Mouse (Mus musculus) megakaryocyte, adult 5-6 weeks (primary cell): Measurements from ENCODE around the gene AC134908.4. TPM values are rescaled to one million over a fixed set of nuclear protein-coding genes. Genes with fewer than 3 reads are reported as not detected.
"Not testable (repeated sequence)": the region's sequence is repeated elsewhere in the genome, so short reads cannot be mapped to it uniquely, and the experiment has no call there.

ENCODE experiments used
- ATAC-seq: 2 replicates; pipeline ENCODE4 v1.8.0; 2016; ENCODE audit warnings: mild to moderate bottlenecking, inconsistent platforms; ENCODE audit not compliant: poor library complexity, severe bottlenecking
- total RNA-seq, 2 experiments: library from RNA; stranded (forward) in 1 of 2; stranded (reverse) in 1 of 2; fragments of 153-499, 151-499 nt in 1 of 2; fragments of 221-1000, 200-1000 nt in 1 of 2; gene quantifications; 2 replicates each; pipeline versions ENCODE4 v1.2.3 to v1.2.4; 2015 to 2017

The AC134908.4 gene
- total RNA-seq, 2 experiments from 2014 or later: 0.69 TPM; not detected in 1

DNA sequence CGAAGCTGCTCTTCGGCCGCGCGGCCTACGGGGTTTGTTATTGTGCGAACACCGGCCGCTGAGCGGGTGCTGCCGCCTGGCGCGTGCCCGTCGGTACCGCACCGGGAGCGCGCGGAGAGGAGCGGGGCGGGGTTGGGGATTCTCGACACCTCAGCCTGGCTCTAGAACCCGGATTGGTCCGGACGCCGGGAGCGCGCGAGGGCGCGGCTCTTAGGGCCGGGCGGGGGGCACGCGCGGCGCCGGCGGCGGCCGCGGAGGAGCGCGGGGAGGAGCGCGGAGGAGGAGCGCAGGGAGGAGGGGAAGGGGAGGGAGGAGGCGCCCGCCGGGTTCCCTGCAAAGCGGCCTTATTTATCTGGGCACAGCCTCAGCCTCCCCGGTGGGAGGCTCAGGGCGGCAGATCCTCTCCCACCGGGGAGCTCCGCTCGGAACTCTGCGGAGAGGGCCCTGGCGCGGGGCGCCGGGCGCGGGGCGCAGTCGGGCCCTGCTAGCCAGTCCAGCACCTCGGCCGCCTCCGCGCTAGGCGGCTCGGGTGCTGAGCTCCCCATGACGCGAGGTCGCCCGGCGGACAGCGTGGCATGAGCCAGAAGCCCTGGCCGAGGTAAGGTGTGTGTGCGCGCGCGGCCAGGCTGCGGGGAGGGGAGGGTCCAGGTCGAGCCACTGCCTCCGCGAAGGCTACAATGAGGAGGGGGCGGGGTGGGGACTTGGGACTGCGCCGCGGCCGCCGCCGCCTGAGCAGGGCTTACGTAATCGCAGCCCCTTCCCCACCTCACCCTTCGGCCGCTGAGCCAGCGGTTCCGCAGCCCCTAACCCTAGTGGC, 13.5 kb upstream of the AC134908.4 start, which contains the start of gene Fbxl16:
Fbxl16 (plus strand) TSS at position 297 of the 817 bp plus-strand sequence.
- no peak for ATAC-seq

DNA sequence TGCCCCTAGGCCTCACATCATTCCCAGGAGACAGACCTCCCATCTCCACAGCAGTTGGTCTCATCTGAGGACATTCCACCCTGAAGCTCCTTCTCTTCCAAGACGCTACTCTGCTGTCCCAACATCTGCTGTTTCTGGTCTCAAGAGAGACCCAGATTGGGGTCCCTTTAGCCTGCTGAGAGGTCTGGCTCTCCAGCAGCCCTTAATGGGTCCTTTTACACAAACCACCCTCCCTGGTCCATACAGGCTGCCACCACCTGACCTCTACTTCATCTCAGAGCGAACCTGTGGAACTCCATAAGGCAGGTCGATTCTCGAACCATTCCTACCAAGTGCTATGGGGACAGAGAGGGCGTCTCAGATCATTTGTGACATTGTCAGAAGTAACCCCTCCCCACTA, 12.6 kb upstream of the AC134908.4 start:
- ATAC-seq: no peak

DNA sequence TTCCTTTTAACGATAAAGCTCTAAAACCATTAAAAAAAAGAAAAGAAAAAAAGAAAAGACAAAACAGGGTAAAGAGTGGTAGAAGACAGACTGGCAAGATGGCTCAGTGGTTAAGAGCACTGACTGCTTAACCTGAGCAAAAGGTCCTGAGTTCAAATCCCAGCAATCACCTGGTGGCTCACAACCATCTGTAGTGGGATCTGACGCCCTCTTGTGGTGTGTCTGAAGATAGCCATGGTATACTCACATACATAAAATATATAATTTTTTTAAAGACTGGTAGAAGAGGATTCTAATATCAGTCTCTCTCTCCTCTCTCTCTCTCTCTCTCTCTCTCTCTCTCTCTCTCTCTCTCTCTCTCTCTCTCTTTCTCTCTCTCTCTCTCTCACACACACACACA, 12.0 kb upstream of the AC134908.4 start:
- not testable (repeated sequence) for ATAC-seq

GRCm38 (mm10) chr17:25806507-25806906, 11.0 kb upstream of the AC134908.4 start:
- no peak for ATAC-seq

DNA sequence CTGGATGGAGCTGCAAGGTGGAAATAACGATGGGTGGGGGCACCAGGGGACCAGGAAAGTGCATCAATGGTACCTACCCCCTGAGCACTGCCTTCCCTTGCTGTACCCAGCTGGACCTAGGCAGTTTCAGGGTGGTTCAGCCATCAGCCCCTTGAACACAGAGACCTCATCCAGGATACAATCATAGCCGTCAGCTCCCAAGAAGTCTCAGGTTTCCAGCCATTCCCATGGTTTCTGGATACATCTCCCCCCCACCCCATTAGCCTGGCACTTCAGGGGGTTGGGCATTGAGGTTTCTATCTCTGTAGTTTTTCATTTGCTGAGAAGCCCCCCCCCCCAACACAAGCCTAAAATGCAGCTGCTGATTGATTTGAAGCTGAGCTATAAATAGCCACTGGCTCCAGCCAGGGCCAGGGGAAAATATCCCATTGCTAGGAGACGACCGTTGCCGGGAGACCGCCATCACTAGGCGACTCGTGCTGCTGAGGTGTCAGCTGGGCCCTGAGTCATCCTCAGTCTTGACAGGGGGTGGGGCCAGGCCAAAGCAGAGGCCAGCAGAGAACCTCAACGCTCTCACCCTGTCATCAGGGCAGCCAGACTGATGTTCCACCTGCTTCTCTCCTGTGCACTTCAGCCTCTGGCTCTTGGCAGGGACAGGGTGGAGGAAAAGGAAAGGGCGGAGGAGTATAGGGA, 7.5 kb upstream of the AC134908.4 start:
- no peak for ATAC-seq

DNA sequence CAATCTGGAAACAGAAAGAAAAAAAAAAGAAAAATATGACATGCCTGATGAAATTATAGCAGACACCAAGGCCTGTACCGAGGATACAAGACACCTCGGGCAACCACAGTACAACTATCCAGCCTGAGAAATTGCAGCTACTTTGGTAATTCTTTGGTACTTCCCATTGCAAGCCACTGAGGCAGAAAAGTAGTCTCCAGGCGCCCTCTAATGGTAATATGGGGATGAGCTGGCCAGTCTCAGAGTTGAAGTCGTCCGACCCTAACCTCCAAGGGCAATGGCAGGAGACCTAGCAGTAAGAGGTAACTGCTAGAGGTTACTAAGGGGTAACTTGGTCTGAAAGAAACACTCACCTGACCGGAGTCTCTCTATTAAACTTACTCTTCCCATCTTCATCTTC, 5.6 kb upstream of the AC134908.4 start:
- ATAC-seq: peak; percentile 84

GRCm38 (mm10) chr17:25796951-25797369, 1.5 kb upstream of the AC134908.4 start, which contains the start of gene Metrn:
Gene Metrn (minus strand): TSS chr17:25797136.
- peak; percentile 80 for ATAC-seq

DNA sequence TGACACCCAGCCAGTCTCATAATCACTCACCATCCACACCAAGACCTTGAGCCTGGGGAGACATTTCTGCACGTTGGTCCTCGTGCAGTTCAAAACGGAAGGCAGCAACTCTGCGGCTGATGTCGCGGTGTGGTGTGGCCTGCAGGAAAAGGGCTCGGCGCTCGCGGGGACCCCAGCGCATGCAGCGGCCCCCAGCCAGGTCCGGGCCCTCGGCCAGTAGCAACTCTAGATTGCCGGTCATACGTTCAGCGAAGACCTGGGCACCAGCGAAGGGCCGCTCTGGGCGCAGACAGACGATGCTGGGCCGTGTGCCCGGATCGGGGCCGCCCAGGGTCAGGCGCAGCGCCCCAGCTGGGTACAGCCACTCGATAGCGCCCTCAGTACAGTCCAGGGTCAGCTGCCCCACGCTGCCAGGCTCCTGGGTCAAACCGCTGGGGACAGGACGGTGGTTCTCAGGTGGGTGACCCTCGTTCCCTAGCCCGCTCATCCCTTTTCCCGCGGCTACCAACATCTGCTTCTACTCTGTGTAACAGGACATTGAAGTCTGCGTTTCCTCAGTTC, 832 bp upstream of the AC134908.4 start:
- ATAC-seq: no peak

DNA sequence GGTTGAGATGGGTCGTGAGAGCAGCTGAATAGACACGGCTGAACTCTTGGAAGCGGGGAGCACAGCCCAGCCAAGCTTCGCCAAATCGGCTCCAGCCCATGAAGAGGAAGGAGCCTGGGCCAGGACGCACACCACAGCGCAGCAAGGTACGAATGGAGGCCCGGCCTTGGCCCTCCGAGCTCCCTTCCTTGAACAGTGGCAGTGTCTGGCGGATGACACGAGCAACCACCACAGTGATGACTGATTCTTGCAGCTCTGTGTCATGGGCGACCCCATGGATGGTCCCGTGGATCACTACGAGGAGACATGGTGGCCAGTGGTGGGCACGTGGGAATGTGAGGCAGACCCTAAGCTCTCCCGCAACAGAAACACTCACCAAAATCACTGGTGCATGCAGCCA, 461 bp downstream of the AC134908.4 start:
- ATAC-seq: no peak

DNA sequence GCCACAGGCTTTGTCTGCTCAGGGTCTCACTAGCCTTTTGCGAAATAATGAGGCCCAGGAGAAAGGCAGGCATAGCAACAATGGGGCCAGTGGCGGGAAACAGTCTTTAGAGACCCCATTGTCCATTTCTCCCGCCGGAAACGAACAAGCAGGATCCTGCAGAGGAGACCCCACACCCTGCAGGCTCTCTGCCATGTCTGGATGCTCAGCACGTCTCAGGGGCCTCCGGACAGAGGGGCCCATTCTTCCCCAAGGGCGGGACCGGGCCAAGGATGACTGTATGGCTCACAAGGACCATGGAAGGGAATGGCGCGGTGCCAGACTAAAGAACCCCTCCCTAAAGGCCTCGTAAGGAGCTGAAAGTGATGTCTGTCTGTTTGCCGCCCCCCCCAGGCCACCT, 1.3 kb downstream of the AC134908.4 start:
- ATAC-seq: no peak

DNA sequence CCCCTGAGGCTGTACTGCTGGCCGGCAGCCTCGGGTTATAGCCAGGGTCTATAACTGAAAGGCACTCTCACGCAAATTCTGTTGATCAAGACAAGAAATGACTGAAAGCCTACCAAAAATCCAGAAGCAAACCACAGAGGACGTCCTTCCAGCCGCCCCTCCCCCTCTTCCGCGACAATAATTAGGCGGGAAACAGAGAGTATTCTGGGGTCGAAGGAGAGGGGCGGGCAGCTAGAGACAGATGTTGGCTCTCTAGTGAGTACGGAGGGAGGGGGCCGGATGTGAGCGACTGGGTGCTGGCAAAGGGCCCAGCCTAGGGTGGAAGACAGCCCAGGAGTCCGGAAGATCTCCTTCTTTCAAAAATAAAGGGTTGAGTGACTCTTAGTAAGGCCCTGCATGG, 2.8 kb downstream of the AC134908.4 start, which contains the start of gene Fam173a:
Fam173a (minus strand) TSS at position 287 of the 400 bp plus-strand sequence.
- ATAC-seq: peak; percentile 52

DNA sequence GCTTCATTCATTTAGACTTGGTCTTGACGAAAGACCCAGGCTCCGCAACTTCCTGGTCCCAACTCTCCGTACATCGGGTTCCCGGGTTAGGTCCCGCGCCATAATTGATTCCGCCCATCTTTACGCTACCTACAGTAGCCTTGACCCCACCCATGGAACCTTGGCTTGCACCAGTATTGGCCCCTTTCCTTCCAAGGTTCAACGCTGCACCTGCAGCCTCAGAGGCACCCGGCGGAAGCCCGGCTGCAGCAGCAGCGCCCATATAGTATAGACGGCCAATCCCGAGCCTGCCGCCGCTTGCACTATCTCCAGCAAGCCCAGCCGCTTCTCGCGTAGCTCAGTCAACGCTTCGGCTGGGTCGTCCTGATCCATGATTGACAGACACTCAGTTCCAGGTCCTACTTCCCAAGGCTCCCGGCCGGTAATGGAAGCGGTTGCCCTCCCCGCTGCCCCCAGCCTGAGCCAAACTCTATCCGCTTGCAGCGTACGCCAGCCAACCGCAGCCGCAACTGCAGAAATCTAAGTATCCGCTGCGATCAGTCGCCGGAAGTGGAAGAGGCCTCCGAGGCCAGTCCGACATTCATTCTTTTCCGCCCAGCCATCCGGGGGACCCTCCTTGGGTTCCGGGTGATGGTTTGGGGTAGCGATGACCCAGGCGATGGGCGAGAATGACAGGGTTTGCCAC, 3.5 kb downstream of the AC134908.4 start:
- ATAC-seq: peak; percentile 84

DNA sequence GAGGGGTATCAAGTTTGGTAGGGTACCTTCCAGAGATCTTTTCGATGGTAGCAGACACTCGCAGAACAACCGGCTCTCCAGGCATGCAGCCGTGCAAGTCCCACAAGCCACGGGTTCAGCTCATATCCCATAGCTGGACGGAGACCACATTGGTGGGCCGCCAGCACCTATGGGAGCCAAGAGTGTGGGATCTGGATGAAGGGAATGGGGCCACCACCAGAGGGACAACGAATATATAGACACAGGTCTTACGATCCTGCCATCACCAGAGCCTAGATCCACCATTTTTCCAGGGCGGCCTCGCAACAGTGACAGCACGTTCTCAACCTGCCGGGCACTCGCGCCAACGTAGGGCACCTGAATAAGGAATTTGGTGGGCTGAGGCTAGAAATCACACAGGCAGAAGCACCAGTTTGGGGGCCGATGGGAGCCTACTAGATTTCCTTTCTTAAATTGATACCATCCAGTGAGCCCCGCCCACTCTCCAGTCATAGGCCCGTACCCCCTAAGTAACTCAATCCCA, 4.1 kb downstream of the AC134908.4 start:
- ATAC-seq: no peak

- no peak for ATAC-seq
Measured at GRCm38 (mm10) chr17:25786781-25787504, 8.5 kb downstream of the AC134908.4 start.

GRCm38 (mm10) chr17:25786280-25786679, 9.2 kb downstream of the AC134908.4 start, which contains the start of gene Ccdc78:
Gene Ccdc78 (plus strand): TSS chr17:25786580.
- ATAC-seq: no peak

DNA sequence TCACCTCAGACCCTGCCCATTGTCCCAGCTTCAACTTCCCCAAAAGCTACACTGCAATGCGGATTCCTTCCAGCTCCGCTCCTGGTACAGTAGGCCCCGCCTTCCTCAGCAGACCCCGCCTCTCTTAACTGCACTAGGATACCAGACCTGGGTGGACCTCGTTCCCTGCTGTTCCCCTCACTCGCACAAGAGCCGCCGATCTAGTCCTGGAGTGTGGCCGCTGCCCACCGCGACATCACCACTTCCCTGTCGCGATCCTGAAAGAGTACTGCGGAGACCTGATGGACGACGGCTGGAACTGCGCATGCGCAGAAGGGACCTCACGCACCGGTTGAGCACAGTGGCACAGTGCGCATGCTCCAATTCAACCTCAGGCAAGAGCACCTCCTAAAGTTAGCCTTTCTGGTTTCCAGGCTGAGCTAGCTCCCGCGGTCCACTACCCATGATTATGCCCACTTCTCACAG, 10.1 kb downstream of the AC134908.4 start, which contains the start of gene Haghl:
Haghl (minus strand) TSS at position 393 of the 465 bp plus-strand sequence.
- ATAC-seq: peak; percentile 94

DNA sequence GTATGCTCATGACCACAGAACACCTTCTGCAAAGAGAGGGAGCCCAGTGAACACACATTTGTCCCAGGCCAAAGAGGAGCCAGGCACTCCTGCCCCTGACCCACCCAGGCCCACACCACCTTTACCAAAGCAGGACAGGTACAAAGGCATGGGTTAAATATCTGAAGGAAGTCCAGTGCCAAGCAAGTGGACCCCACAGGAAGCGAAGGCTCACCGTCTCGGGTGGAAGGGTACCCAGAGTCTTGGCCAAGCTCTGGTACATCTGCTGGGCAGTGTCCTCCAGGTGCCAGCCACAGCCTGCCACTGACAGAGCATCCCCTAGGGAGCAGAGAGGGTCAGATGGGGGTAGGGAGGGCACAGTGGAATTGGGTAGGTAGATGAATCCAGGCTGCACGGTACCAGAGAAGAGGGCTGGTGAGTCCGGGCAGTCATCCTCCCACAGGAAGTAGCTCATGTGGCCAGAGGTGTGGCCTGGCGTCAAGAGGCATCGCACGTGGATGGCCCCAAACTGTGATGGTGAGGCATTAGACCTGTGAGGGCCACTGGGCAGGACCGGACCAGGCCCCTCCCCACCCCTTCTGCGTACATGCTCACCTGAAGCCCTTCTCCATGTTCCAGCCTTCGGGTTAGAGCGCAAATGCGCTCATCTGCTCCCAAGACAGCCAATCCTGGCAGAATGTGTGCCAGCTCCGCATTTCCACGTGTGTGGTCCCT, 11.4 kb downstream of the AC134908.4 start:
- no peak for ATAC-seq

GRCm38 (mm10) chr17:25783086-25783485, 12.4 kb downstream of the AC134908.4 start:
- ATAC-seq: no peak

GRCm38 (mm10) chr17:25781339-25781738, 14.1 kb downstream of the AC134908.4 start:
- ATAC-seq: no peak
